Comparison of ENCODE assay signal across 17 mouse cellular contexts in genomic region chrX:135098101-135098500, GRCm38 (mm10).
"Had no signal": no experiment of that assay in that cellular context is flagged by ENCODE, and none has a peak within 500 bp of the region (broad histone marks: within the 10 kb centered on the region; RNA-seq: fewer than 3 reads in every experiment).

No protein-coding gene starts in this region.

- H3K27me3 ChIP-seq: liver, embryonic 13.5 days; midbrain, embryonic 15.5 days; neural tube, embryonic 12.5 days had no signal

- H3K27ac ChIP-seq: kidney, postnatal 0 days; layer of hippocampus, adult 2 months; liver, embryonic 13.5 days; macrophage; midbrain, embryonic 12.5 days; midbrain, embryonic 15.5 days; neural tube, embryonic 12.5 days; neural tube, embryonic 15.5 days; stomach, postnatal 0 days had no signal

- H3K36me3 ChIP-seq: liver, embryonic 13.5 days; midbrain, embryonic 12.5 days; midbrain, embryonic 15.5 days; neural tube, embryonic 12.5 days; neural tube, embryonic 15.5 days had no signal

- H3K4me1 ChIP-seq: liver, embryonic 13.5 days; midbrain, embryonic 12.5 days; midbrain, embryonic 15.5 days; neural tube, embryonic 12.5 days; neural tube, embryonic 15.5 days had no signal

- H3K9me3 ChIP-seq: liver, embryonic 13.5 days; midbrain, embryonic 12.5 days; midbrain, embryonic 15.5 days; neural tube, embryonic 12.5 days; neural tube, embryonic 15.5 days had no signal

- DNase-seq: kidney, postnatal 25 days; layer of hippocampus, adult 9-11 months; liver, embryonic 13.5 days; lung, adult 2 months; right cerebral cortex, adult 18-20 months; right cerebral cortex, postnatal 14 days; right cerebral cortex, postnatal 4 days; thymus, adult 2 months; thymus, postnatal 25 days had no signal

- H3K9ac ChIP-seq: liver, embryonic 13.5 days; midbrain, embryonic 12.5 days; midbrain, embryonic 15.5 days; neural tube, embryonic 12.5 days; neural tube, embryonic 15.5 days had no signal

- H3K4me2 ChIP-seq: liver, embryonic 13.5 days; midbrain, embryonic 12.5 days; midbrain, embryonic 15.5 days; neural tube, embryonic 12.5 days; neural tube, embryonic 15.5 days had no signal

- ATAC-seq: midbrain, embryonic 15.5 days had no signal

- H3K4me3 ChIP-seq: layer of hippocampus, adult 2 months; liver, embryonic 13.5 days; midbrain, embryonic 12.5 days; midbrain, embryonic 15.5 days; neural tube, embryonic 12.5 days; neural tube, embryonic 15.5 days had no signal
